9 mouse cellular contexts compared by ENCODE assay signal in genomic region chr11:114923961-114924360, GRCm38 (mm10). TPM values are rescaled to one million over a fixed set of nuclear protein-coding genes. Genes with fewer than 3 reads are reported as not detected.
A peak's percentile ranks its signal among the peaks of the same experiment; 100 is the strongest.
DNase-seq lines count a peak whose midpoint lies in the region; TF ChIP-seq lines count a peak whose summit lies in the region.
"Had no signal": no experiment of that assay in that cellular context is flagged by ENCODE, and none has a peak within 500 bp of the region (broad histone marks: within the 10 kb centered on the region; RNA-seq: fewer than 3 reads in every experiment).

No protein-coding gene starts in this region.

- no peak overlapping the region for H3K27ac ChIP-seq in left cerebral cortex, adult 2 months
- H3K27ac ChIP-seq: embryonic facial prominence, embryonic 13.5 days had no signal

- no peak overlapping the region for H3K4me3 ChIP-seq in left cerebral cortex, adult 2 months
- H3K4me3 ChIP-seq: embryonic facial prominence, embryonic 13.5 days had no signal

- intact Hi-C loops in left cerebral cortex, adult 2 months (cut with DNase I): loop anchor here (5.0 kb wide), 1 partner anchor 58 kb away; no protein-coding TSS in a partner anchor
- intact Hi-C loops in heart, postnatal 36 days (cut with DNase I): no loop called here

- no peak for DNase-seq in left cerebral cortex, adult 2 months (ENCODE audit: extremely low spot score in 1 of 2, low spot score in 2 of 2)
- DNase-seq in left cerebral cortex, adult 11 months (ENCODE audit: low spot score): no peak
- DNase-seq in ZHBTc4 (ENCODE audit: low read depth, low spot score): peak; percentile 82
- DNase-seq in forelimb bud, embryonic 11.5 days (ENCODE audit: low read depth, low spot score): peak; percentile 23
- DNase-seq in spleen, postnatal 4 days (ENCODE audit: low spot score in 2 of 2): peak; percentile 37 to 78
- DNase-seq in right cerebral cortex, postnatal 4 days: no peak
- DNase-seq in heart, postnatal 4 days: no peak
- no peak for DNase-seq in heart, postnatal 36 days

- TF ChIP-seq CTCF in left cerebral cortex, adult 2 months (IDR thresholded peaks at IDR 0.05): peak; percentile 46

RNA-seq across cellular contexts. Expression of gene Cd300lb, which starts 10.2 kb away (rescaled TPM):
- total RNA-seq in left cerebral cortex, adult 2 months (2021): not detected
- total RNA-seq in heart, postnatal 4 days (2021): under 1 TPM; 0.19 to 0.32 TPM
- 1 to 10 TPM in 1 of 2 experiments, under 1 TPM in 1; 0.75 to 1.7 TPM for total RNA-seq in heart, postnatal 36 days (2021)

RNA-seq across cellular contexts. Expression of gene Cd300a, which starts 34.1 kb away (rescaled TPM):
- total RNA-seq in left cerebral cortex, adult 2 months (2021): under 1 TPM; 0.56 to 0.84 TPM
- total RNA-seq in heart, postnatal 4 days (2021): under 1 TPM; 0.79 to 0.83 TPM
- total RNA-seq in heart, postnatal 36 days (2021): 1 to 10 TPM; 1.6 to 1.8 TPM

RNA-seq across cellular contexts. Expression of gene Cd300c, which starts 45.0 kb away (rescaled TPM):
- total RNA-seq in left cerebral cortex, adult 2 months (2021): not detected
- total RNA-seq in heart, postnatal 4 days (2021): not detected
- total RNA-seq in heart, postnatal 36 days (2021): not detected

Comparison
In these comparisons a context has a peak if more than half of its experiments do, and no peak if none do; other contexts are left out.
1. DNase-seq: peak in ZHBTc4 (single experiment), forelimb bud, embryonic 11.5 days (single experiment) and spleen, postnatal 4 days (2 of 2); none in left cerebral cortex, adult 2 months (0 of 2), left cerebral cortex, adult 11 months (single experiment), right cerebral cortex, postnatal 4 days (single experiment), heart, postnatal 4 days (single experiment) and heart, postnatal 36 days (0 of 2).